Mouse (Mus musculus): ENCODE data around the gene 4933428G20Rik. TPM values are rescaled to one million over a fixed set of nuclear protein-coding genes. Genes with fewer than 3 reads are reported as not detected.
A peak's percentile ranks its signal among the peaks of the same experiment; 100 is the strongest.

The 4933428G20Rik gene
- total RNA-seq, 2 experiments from 2014 or later, result not detected

DNA sequence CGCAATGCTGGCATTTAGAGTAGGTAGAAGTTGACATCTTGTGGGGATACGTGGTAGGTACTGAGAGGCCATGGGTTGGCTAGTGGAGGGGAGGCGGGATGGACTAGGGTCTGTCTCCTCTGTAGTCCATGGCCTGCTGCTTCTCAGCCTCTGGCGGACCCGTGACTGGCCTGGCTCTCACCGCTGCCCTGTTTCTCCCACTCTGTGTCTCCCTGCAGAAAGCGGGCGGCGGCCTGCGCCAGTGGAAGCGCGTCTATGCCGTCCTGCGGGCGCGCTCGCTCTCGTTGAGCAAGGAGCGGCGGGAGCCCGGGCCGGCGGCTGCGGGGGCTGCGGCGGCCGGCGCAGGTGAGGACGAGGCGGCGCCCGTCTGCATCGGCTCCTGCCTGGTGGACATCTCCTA, 37.0 kb downstream of the 4933428G20Rik start:
- no peak for DNase-seq
- intact Hi-C loops (cut with DNase I), result no loop called here
- no peak for TF ChIP-seq CTCF (IDR thresholded peaks at IDR 0.05)

DNA sequence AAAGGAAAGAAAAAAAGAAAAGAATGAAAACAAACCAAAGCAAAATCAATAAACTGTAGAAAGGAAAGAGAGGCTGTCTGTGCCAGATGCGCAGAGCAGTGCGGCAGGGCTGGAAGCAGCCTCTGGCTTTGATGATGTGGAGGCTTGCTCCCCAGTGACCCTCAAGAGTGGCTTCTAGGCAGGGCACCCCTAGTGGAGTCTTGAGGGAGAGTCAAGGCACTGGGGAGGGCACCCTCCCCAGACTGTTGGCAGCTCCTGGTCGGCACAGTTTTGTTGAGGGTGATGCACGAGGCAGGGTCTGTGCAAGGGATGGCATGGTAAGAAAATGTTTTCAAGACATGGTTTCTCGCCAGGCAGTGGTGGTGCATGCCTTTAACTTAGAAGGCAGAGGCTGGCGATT, 37.6 kb downstream of the 4933428G20Rik start:
- no peak for DNase-seq
- H3K4me3 ChIP-seq, result no peak overlapping the region
- intact Hi-C loops (cut with DNase I), result no loop called here
- H3K27ac ChIP-seq, result no peak overlapping the region
- no peak for TF ChIP-seq CTCF (IDR thresholded peaks at IDR 0.05)

More for the DNA sequence above, 37.0 kb downstream of the 4933428G20Rik start:
- Histone ChIP-seq H3K4me3 (no peak overlapping the region), H3K27ac (no peak overlapping the region)

GRCm38 (mm10) chr11:97461307-97461820, 38.8 kb downstream of the 4933428G20Rik start:
- no peak overlapping the region for H3K27ac ChIP-seq
- no peak overlapping the region for H3K4me3 ChIP-seq
- DNase-seq, result no peak
- TF ChIP-seq CTCF (IDR thresholded peaks at IDR 0.05), result no peak
- intact Hi-C loops (cut with DNase I), result no loop called here

DNA sequence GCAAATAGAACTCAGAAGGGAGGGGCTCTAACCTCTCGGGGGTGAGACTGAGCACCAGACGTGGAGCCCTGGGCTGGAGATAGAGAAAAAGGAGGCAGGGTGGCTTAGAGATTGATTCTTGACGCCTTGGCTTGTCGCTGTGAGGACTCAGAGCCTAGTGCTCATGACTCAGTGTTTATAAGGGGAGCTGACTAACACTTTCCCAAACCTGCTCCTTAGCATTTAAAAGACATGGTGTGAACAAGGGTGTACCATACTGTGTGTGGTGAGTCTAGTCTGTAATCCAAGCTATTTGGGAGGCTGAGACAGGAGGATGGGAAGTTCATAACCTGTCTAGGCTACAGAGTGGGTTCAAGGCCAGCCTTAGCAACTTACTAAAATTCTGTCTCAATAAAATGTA, 43.0 kb downstream of the 4933428G20Rik start:
- intact Hi-C loops (cut with DNase I), result no loop called here
- no peak for TF ChIP-seq CTCF (IDR thresholded peaks at IDR 0.05)

GRCm38 (mm10) chr11:97451625-97452024, 48.5 kb downstream of the 4933428G20Rik start:
- no peak for TF ChIP-seq CTCF (IDR thresholded peaks at IDR 0.05)
- peak overlapping the region; percentile 70 for H3K4me3 ChIP-seq
- intact Hi-C loops (cut with DNase I), result no loop called here
- H3K27ac ChIP-seq, result peak overlapping the region; percentile 94
- no peak for DNase-seq

More for the DNA sequence above, 43.0 kb downstream of the 4933428G20Rik start:
- Histone ChIP-seq H3K27ac (no peak overlapping the region), H3K4me3 (no peak overlapping the region)
- DNase-seq, result no peak

DNA sequence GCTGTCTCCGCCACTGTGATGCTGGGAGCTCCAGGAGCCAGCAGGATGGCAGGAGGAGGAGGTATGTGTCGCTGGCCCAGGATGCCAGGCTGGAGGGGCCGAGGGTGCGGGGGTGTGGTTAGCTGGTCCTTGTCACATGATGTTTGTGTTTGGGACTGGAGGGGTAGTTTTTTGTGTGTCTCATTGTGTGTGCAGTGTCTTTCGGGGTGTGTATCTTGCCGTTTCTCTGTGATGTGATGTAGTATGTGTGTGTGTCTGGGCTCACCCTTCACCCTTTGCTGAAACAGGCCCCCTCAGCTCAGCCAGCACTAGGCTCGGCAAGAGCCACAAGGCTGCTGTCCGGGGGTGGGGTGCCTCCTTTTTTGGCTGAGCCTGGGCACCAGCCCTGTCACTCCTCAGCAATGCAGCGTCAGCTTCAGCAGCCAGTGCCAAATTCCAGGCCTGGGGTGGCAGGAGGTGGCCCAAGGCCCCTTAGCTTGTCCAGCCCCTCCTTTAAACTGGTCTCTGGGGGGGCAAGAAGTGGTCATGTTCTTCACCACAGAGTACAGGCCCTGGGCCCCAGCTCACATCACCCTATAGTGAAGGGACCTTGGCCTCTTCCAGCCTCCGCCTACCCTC, 49.7 kb downstream of the 4933428G20Rik start:
- H3K27ac ChIP-seq, result peak overlapping the region; percentile 94
- H3K4me3 ChIP-seq, result peak overlapping the region; percentile 70
- intact Hi-C loops (cut with DNase I), result no loop called here
- TF ChIP-seq CTCF (IDR thresholded peaks at IDR 0.05), result no peak
- peak; percentile 77 for DNase-seq

DNA sequence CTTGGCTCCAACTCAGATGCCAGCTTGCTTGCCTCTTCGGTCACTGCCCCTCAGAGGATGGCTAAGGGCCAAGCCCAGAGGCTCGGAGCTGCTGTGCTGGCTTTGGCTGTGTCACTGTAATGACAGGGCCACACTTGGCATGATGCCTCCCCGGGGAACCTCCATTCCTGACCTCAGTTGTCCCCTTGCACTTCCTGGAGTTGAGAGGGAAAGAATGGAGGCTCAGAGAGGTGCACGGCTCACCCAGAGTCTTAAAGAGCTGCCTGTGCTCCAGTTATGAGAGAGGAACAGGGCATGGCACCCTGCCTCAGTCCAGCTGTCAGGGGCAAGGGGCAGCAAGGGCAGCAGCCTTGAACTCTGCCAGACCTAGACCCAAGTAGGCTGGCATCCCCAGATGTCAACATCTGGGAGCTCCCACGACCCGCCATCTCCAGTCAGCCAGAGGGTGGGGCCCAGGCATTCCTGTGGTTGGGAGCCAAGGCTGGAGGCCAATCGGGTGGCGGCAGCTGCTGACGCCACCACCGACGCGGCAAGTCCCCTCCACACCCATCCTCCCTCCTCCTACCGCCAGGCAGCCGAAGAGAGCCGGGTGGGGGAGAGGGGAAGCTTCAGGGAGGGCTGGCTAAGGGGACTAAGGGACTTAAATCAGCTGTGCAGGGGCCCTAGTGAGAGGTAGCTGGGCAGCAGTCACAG, 50.4 kb downstream of the 4933428G20Rik start:
- Histone ChIP-seq H3K27ac (peak overlapping the region; percentile 94), H3K4me3 (peak overlapping the region; percentile 70)
- DNase-seq, result peak; percentile 91
- no peak for TF ChIP-seq CTCF (IDR thresholded peaks at IDR 0.05)
- intact Hi-C loops (cut with DNase I), result no loop called here

- TF ChIP-seq CTCF (IDR thresholded peaks at IDR 0.05), result no peak
- intact Hi-C loops (cut with DNase I), result no loop called here
- peak overlapping the region; percentile 70; the same call in 1 of the 2 replicates for H3K4me3 ChIP-seq
- peak overlapping the region; percentile 94 for H3K27ac ChIP-seq
- DNase-seq, result peak; percentile 45
These were observed 51.3 kb downstream of the 4933428G20Rik start for GRCm38 (mm10) chr11:97448611-97449394.

- Histone ChIP-seq H3K27ac (peak overlapping the region; percentile 94; the same call in 1 of the 2 replicates), H3K4me3 (no peak overlapping the region)
- intact Hi-C loops (cut with DNase I), result no loop called here
- DNase-seq, result no peak
- no peak for TF ChIP-seq CTCF (IDR thresholded peaks at IDR 0.05)
These were observed 52.2 kb downstream of the 4933428G20Rik start for GRCm38 (mm10) chr11:97447979-97448378.

DNA sequence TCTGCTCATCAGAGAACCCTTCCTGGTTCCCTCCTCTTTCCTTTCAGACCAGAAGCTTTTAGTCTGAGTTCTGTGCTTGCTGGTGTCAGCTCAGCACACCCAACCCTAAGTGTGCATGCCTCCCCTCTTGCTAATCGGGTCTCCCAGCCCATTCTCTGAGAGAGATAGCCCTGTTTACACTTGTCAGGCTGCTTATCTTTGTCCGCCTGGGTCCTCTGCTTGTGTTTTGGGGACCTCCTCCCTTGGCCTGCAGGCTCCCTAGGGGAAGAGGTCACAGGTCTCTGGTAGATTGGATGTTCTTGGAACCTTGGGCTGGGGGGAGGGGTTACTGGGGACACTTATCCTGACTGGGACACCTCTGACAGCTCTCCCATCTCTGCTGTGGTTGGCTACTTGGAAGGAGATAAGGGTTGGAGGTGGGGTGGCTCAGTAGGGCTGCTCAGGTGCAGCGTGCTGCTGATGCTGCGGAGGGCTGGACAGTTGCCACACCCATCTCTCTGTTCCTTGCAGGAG, 54.1 kb downstream of the 4933428G20Rik start:
- DNase-seq, result no peak
- no peak for TF ChIP-seq CTCF (IDR thresholded peaks at IDR 0.05)
- Histone ChIP-seq H3K4me3 (no peak overlapping the region), H3K27ac (no peak overlapping the region)
- intact Hi-C loops (cut with DNase I), result no loop called here

DNA sequence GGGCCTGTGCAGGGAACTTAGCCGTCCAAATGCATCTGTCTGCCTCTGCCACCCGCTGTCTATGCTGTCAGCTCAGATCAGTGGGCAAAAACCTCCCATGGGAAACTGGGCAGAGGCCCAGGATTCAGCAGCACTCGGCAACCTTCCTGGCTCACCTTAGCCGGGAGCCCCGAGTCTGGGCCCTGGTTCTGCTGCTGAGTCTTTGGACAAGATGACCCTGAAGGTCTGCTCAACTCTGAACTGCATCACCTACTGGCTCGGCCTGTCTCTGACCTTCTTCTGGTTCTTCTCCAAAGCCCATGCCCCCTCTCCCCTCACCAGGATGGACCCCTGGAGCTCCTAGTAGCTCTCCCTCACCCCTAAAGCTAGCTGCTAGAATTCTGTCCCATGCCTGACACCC, 54.5 kb downstream of the 4933428G20Rik start:
- Histone ChIP-seq H3K4me3 (no peak overlapping the region), H3K27ac (no peak overlapping the region)
- no peak for DNase-seq
- intact Hi-C loops (cut with DNase I), result no loop called here
- no peak for TF ChIP-seq CTCF (IDR thresholded peaks at IDR 0.05)

GRCm38 (mm10) chr11:97442891-97443675, 57.1 kb downstream of the 4933428G20Rik start:
- no peak for TF ChIP-seq CTCF (IDR thresholded peaks at IDR 0.05)
- intact Hi-C loops (cut with DNase I), result no loop called here
- DNase-seq, result peak; percentile 9
- H3K4me3 ChIP-seq, result no peak overlapping the region; the same call in 1 of the 2 replicates
- H3K27ac ChIP-seq, result peak overlapping the region; percentile 94

All from gastrocnemius, adult 2 months (tissue).